Mouse (Mus musculus) heart, adult 2 months (tissue): Measurements from ENCODE around the gene Dlk1. TPM values are rescaled to one million over a fixed set of nuclear protein-coding genes. Genes with fewer than 3 reads are reported as not detected.
"Not testable (repeated sequence)": the region's sequence is repeated elsewhere in the genome, so short reads cannot be mapped to it uniquely, and the experiment has no call there.

Source experiments
- DNase-seq, 2 experiments: peaks; one replicate each; pipeline ENCODE4 v3.0.0; 2021
- H3K27ac ChIP-seq: fragments of 200-600 bp; 2 replicates; pipeline ENCODE4 v1.8.1; 2022
- H3K27me3 ChIP-seq: fragments of 200-500 bp; 2 replicates; pipeline ENCODE4 v1.6.1; 2012; ENCODE audit warnings: mild to moderate bottlenecking, low read length, inconsistent platforms, mixed read lengths; ENCODE audit not compliant: control insufficient read depth, insufficient read depth
- H3K36me3 ChIP-seq: fragments of 200-500 bp; 2 replicates; pipeline ENCODE4 v1.6.1; 2012; ENCODE audit warnings: low read length, inconsistent platforms; ENCODE audit not compliant: control insufficient read depth, insufficient read depth
- H3K4me1 ChIP-seq: fragments of 200-500 bp; 2 replicates; pipeline ENCODE4 v1.6.1; 2011; ENCODE audit warnings: low read length; ENCODE audit not compliant: control insufficient read depth, insufficient read depth
- H3K4me3 ChIP-seq: fragments of 200-600 bp; 2 replicates; pipeline ENCODE4 v1.8.1; 2022
- H3K79me2 ChIP-seq: fragments of 200-500 bp; replicated peaks from 2 replicates; pipeline ENCODE4 v1.6.1; 2012; ENCODE audit warnings: mild to moderate bottlenecking, inconsistent platforms, low read length, moderate library complexity, mixed read lengths; ENCODE audit not compliant: control insufficient read depth, insufficient read depth
- H3K9ac ChIP-seq: fragments of 200-500 bp; 2 replicates; pipeline ENCODE4 v1.6.1; 2012; ENCODE audit warnings: low read depth, mild to moderate bottlenecking, control low read depth, inconsistent platforms, low read length, mixed read lengths
- CTCF ChIP-seq: fragments of 200-600 bp; IDR thresholded peaks from 2 replicates; pipeline ENCODE4 v1.8.1; 2022; ENCODE audit warnings: antibody characterized with exemption, mild to moderate bottlenecking, moderate library complexity
- EP300 ChIP-seq: fragments of 200-500 bp; IDR thresholded peaks from 2 replicates; pipeline ENCODE4 v1.6.1; 2011; ENCODE audit warnings: low read depth, low read length, control low read depth; ENCODE audit not compliant: insufficient read depth
- POLR2A ChIP-seq: fragments of 200-500 bp; IDR thresholded peaks from 2 replicates; pipeline ENCODE4 v1.6.1; 2011; ENCODE audit warnings: mild to moderate bottlenecking, low read depth, low read length, control low read depth; ENCODE audit not compliant: insufficient read depth
- WGBS: fragments of 180-500 bp; shearing (Covaris S2); methylation state at CpG from one replicate; pipeline ENCODE4 v1.1.7; 2018; 5-methylcytosine and 5-hydroxymethylcytosine counted together
- intact Hi-C: fragments of 180-260 bp; cut with DNase I; formaldehyde crosslinking; loops from one replicate; pipeline ENCODE4 v1.15.1; 2025
- polyA plus RNA-seq: library from polyadenylated mRNA; depleted of rRNA; stranded (reverse); fragments of >200 nt; gene quantifications from 2 replicates; pipeline ENCODE4 v1.2.3, GENCODE M21; 2012
- total RNA-seq, 2 experiments: library from RNA; stranded (reverse); gene quantifications; 2 replicates each; pipeline ENCODE4 v1.2.3; 2021

The Dlk1 gene
- total and polyA plus RNA-seq, 3 experiments, result 0.23 to 0.90 TPM; not detected in 1

DNA sequence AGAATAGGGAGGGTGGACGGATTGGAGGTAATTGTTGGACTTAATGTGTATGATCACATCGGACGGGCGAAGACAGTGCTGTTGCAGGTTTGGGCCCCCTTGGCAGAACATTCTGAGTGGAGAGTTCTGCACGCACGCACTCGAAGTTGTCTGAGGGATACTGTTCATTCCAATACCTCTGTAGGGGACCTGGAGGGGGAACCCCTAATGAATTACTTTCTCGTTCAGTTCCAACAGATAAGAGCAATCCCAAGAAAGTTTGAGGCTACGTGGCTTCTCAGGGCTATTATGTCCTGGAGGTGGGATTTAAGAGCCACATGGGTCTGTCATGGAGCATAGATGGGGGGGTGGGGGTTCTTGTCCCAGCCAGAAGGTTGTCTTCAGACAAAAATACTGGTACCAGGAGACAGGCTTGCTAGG lies 21.6 kb downstream of the Dlk1 start:
- WGBS, result 77% methylated on average over 9 of the region's 9 CpGs
- DNase-seq, result no peak
- no peaks in the 10 kb centered on the region for H3K36me3 ChIP-seq
- H3K27ac ChIP-seq, result no peak overlapping the region
- no peaks in the 10 kb centered on the region for H3K27me3 ChIP-seq
- no peak overlapping the region for H3K4me3 ChIP-seq
- no peaks in the 10 kb centered on the region for H3K4me1 ChIP-seq
- TF ChIP-seq CTCF (no peak), POLR2A (no peak), EP300 (no peak)
- H3K9ac ChIP-seq, result no peak overlapping the region
- intact Hi-C loops, result no loop called here
- no peaks in the 10 kb centered on the region for H3K79me2 ChIP-seq

DNA sequence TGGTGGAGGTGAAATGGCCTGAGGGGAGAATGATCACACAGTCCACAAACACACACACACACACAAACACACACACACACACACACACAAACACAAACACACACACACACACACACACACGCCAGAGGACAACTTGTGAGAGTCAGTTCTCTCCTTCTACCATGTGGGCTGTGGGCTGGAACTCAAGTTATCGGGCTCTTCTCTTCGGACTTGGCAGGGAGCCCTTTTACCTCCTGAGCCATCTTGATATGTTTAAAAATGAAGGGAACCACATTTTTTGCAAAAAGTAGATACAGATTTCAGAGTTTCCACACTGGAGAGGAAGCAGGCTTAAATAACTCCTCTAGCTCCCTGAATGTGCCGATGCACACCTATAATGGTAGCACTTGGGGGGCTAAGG lies 22.9 kb downstream of the Dlk1 start:
- no peak for DNase-seq
- no peak overlapping the region for H3K4me3 ChIP-seq
- no peaks in the 10 kb centered on the region for H3K79me2 ChIP-seq
- H3K9ac ChIP-seq, result no peak overlapping the region
- TF ChIP-seq POLR2A, result no peak
- no peak for TF ChIP-seq CTCF
- no peak for TF ChIP-seq EP300
- no peak overlapping the region for H3K27ac ChIP-seq
- no peaks in the 10 kb centered on the region for H3K27me3 ChIP-seq
- no peaks in the 10 kb centered on the region for H3K36me3 ChIP-seq
- WGBS, result 61% methylated on average over 4 of the region's 4 CpGs
- intact Hi-C loops, result no loop called here
- no peaks in the 10 kb centered on the region for H3K4me1 ChIP-seq

DNA sequence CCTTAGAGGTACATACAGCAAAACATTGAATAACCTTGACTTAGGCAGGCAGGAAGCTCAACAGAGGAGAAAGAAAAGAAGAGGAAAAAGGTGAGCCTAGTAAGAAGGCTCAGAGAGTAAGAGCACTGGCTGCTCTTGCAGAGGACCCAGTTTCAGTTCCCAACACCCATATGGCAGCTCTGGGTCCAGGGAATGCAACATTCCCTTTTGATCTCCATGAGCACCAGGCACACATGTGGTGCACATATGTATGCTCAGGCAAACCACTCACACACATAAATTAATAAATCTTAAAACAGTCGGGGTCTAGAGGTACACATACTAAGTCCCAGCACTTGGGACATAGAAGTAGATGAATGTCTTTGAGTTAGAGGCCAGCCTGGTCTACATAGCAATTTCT lies 33.9 kb downstream of the Dlk1 start:
- DNase-seq, H3K36me3 ChIP-seq, H3K27ac ChIP-seq, intact Hi-C loops, H3K27me3 ChIP-seq, H3K4me1 ChIP-seq, H3K79me2 ChIP-seq, H3K4me3 ChIP-seq, H3K9ac ChIP-seq: not testable (repeated sequence)
- WGBS, result 48% methylated on average over 1 of the region's 1 CpGs

DNA sequence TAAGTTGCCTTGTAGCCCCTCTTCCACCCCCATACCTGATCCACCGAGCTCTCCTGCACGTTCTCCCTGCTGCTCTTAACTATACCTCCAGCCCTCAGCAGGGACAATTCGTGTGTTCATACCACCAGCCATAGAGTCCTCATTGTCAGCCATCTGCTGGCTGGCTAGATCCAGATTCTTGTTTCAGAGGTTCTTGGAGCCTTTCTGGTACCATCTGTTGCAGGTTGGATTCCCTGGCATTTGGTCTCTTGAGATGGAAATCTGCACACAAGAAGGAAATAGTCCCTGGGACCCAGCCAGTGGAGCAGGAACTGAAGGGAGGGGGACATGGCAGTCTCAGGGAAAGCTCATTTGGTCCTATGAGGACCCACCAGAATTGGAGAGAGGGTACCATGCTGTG lies 39.1 kb downstream of the Dlk1 start:
- no peak for TF ChIP-seq CTCF
- TF ChIP-seq EP300, result no peak
- TF ChIP-seq POLR2A, result no peak
- 64% methylated on average over 3 of the region's 3 CpGs for WGBS
- no peaks in the 10 kb centered on the region for H3K27me3 ChIP-seq
- H3K4me3 ChIP-seq, result no peak overlapping the region
- intact Hi-C loops, result no loop called here
- no peaks in the 10 kb centered on the region for H3K4me1 ChIP-seq
- no peak for DNase-seq
- H3K36me3 ChIP-seq, result no peaks in the 10 kb centered on the region
- no peaks in the 10 kb centered on the region for H3K79me2 ChIP-seq
- H3K27ac ChIP-seq, result no peak overlapping the region
- no peak overlapping the region for H3K9ac ChIP-seq

DNA sequence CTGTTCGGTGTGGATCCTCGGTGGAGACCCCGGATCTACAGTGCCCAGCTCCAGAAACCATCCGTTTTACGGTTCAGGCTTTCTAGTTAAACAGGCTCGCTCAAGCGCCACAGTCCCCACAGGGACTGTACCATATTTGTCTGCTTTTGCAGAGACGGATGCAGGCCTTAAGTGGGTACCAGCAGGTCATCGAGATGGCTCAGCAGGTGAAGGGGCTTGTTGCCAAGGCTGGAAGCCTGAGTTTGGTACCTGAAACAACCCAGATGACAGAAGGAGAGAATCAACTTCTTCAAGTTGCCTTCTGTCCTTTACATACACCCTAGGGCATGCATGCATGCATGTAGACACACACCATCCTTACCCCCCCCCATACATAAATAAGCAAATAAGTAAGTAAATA lies 40.8 kb downstream of the Dlk1 start:
- H3K79me2 ChIP-seq, result no peaks in the 10 kb centered on the region
- H3K4me1 ChIP-seq, result no peaks in the 10 kb centered on the region
- WGBS, result 93% methylated on average over 9 of the region's 9 CpGs
- intact Hi-C loops, result no loop called here
- no peak for DNase-seq
- H3K4me3 ChIP-seq, result no peak overlapping the region
- no peak overlapping the region for H3K27ac ChIP-seq
- no peaks in the 10 kb centered on the region for H3K36me3 ChIP-seq
- TF ChIP-seq EP300, result no peak
- no peak for TF ChIP-seq POLR2A
- no peak for TF ChIP-seq CTCF
- no peaks in the 10 kb centered on the region for H3K27me3 ChIP-seq
- no peak overlapping the region for H3K9ac ChIP-seq

DNA sequence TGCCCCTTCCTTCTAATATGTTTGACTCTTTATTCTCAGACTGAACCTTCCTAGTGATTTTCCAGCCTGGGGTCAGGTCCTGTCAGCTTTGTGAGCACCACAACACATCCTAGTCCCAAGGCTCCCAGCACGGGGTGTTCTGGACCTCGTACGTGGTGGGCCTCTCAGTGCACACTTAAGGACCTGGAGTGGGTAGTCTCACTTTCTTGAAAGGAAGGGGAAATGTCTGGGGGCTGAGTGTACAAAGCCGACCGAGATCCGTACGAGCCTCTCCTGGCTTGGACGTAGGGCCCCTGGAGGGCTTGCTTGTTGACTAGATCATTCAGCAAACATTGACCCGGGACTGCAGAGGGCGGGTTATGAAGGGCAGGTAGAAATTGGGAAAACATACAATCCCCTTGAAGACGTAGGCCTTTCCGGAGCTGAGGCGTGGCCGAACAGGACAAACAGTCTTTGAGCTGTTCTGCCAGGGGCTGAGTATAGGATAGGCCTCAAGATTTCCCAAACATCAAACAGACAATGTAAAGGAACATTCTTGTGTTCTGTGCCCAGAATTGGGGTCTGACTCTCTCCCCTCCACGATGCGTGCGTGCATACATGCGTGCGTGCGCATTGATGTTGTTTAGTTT lies 42.5 kb downstream of the Dlk1 start:
- no peak for TF ChIP-seq CTCF
- no peak for TF ChIP-seq EP300
- TF ChIP-seq POLR2A, result no peak
- no peaks in the 10 kb centered on the region for H3K27me3 ChIP-seq
- 76% methylated on average over 20 of the region's 20 CpGs for WGBS
- no peak overlapping the region for H3K27ac ChIP-seq
- no peaks in the 10 kb centered on the region for H3K79me2 ChIP-seq
- no peaks in the 10 kb centered on the region for H3K4me1 ChIP-seq
- no peak for DNase-seq
- H3K4me3 ChIP-seq, result no peak overlapping the region
- H3K36me3 ChIP-seq, result no peaks in the 10 kb centered on the region
- no peak overlapping the region for H3K9ac ChIP-seq
- intact Hi-C loops, result no loop called here
